Mouse (Mus musculus) B cell, adult 62 days (primary cell): Measurements from ENCODE around the gene Igsf3. TPM values are rescaled to one million over a fixed set of nuclear protein-coding genes. Genes with fewer than 3 reads are reported as not detected.

ENCODE experiments used
- total RNA-seq: library from RNA; stranded (reverse); gene quantifications from 4 replicates; pipeline ENCODE4 v1.2.4, GENCODE M21; 2023

The Igsf3 gene
- 0.26 to 0.61 TPM (median 0.56 TPM) in 3 of 4 replicates, not detected in the other for total RNA-seq

DNA sequence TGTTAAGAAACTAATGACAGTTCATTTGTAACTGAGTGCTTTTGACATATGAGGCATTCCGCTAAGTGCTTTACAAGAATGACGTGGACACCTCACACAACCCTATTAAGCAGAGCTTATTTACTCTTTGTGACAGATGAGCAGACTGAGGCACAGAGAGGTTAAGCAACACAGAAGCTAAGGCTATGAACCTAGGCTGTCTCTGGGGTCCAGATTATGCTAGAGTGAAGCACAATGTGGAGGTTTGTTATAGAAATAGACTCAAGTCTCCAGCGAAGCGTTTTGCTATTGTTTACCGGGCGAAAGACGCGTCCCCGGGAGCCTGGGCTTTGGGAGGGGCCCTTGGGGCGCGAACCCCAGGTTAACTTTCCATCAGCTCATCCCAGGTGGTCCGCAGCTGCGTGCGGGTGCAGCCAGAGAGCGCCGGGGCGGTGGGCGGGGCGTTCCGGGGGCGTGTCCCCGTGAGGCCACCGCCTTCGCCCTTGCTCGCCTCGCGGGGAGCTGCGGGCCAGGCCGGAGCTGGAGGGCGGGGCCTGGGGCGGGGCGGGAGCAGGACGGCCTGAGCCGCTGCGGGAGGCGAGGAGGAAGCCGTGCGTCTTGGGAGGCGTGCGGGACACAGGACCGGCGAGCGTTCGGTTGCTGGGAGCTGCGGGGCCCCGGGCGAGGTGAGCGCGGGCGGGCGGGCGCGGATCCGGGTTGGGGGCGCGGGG lies at the start of gene Igsf3:
TSS of gene Igsf3 (plus strand) at position 546 of the 710 bp plus-strand sequence.

Other genes starting within 250 kb of the Igsf3 start
- 576 to 669 TPM (median 588 TPM) in 4 replicates for gene Cd2, start 89.1 kb upstream of the Igsf3 start, total RNA-seq
- 104 to 110 TPM (median 104 TPM) in 4 replicates for gene Atp1a1, start 227.6 kb downstream of the Igsf3 start, total RNA-seq